Mouse (Mus musculus): ENCODE results near the gene Trim44. TPM values are rescaled to one million over a fixed set of nuclear protein-coding genes. Genes with fewer than 3 reads are reported as not detected.
A peak's percentile ranks its signal among the peaks of the same experiment; 100 is the strongest.

Trim44 gene
- polyA plus RNA-seq, 1 experiment from 2014 or later: 34.5 TPM

DNA sequence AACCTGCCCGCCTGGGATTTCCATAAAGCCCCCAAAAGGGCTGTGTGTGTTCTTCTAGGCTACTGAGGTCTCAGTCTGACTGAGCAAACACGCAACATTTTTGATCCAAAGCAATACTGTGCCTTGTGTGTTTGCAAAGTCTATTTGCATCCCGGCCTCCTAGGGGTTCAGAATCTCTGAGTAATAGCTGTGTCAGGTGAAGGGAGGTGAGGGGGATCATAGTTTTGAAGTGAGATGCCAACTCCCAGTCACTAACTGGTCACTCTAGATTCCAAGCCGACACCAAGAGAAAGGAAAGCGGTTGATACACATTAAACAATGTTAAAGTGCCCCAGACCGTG lies 6.3 kb downstream of the Trim44 start:
- H3K36me3 ChIP-seq: no peaks in the 10 kb centered on the region
- no peaks in the 10 kb centered on the region for H3K27me3 ChIP-seq
- peak overlapping the region; percentile 92 for H3K9ac ChIP-seq
- H3K9me3 ChIP-seq: no peaks in the 10 kb centered on the region
- H3K27ac ChIP-seq: peak overlapping the region; percentile 95
- WGBS: 18% methylated on average over 6 of the region's 6 CpGs
- H3K4me2 ChIP-seq (replicated peaks): peak overlapping the region; percentile 89
- peak overlapping the region; percentile 75 for H3K4me3 ChIP-seq
- H3K4me1 ChIP-seq: peaks cover 16% of the 10 kb centered on the region
- ATAC-seq (ENCODE audit: low FRiP score, low read depth): peak; percentile 56

GRCm38 (mm10) chr2:102400605-102401351 lies 6.8 kb downstream of the Trim44 start:
- H3K4me3 ChIP-seq: peak overlapping the region; percentile 75
- peak overlapping the region; percentile 92 for H3K9ac ChIP-seq
- peaks cover 16% of the 10 kb centered on the region for H3K4me1 ChIP-seq
- ATAC-seq (ENCODE audit: low FRiP score, low read depth): peak; percentile 88
- WGBS: under 1% methylated on average over 86 of the region's 94 CpGs
- no peaks in the 10 kb centered on the region for H3K27me3 ChIP-seq
- H3K9me3 ChIP-seq: no peaks in the 10 kb centered on the region
- H3K36me3 ChIP-seq: no peaks in the 10 kb centered on the region
- H3K4me2 ChIP-seq (replicated peaks): peak overlapping the region; percentile 89
- H3K27ac ChIP-seq: peak overlapping the region; percentile 95

- H3K4me1 ChIP-seq: peaks cover 16% of the 10 kb centered on the region
- peak overlapping the region; percentile 89 for H3K4me2 ChIP-seq (replicated peaks)
- peak overlapping the region; percentile 75 for H3K4me3 ChIP-seq
- H3K9ac ChIP-seq: peak overlapping the region; percentile 92
- H3K36me3 ChIP-seq: no peaks in the 10 kb centered on the region
- 37% methylated on average over 48 of the region's 48 CpGs for whole genome bisulfite sequencing
- H3K27ac ChIP-seq: peak overlapping the region; percentile 95
- ATAC-seq (ENCODE audit: low FRiP score, low read depth): no peak; the same call in 1 of the 2 replicates
- H3K9me3 ChIP-seq: no peaks in the 10 kb centered on the region
- H3K27me3 ChIP-seq: no peaks in the 10 kb centered on the region
Measured at GRCm38 (mm10) chr2:102399864-102400604, 7.6 kb downstream of the Trim44 start.

- WGBS: 79% methylated on average over 1 of the region's 1 CpGs
- no peak for ATAC-seq (ENCODE audit: low FRiP score, low read depth)
- peaks cover 11% of the 10 kb centered on the region for H3K36me3 ChIP-seq
- no peak overlapping the region for H3K4me3 ChIP-seq
- H3K4me1 ChIP-seq: peaks cover 16% of the 10 kb centered on the region
- H3K27me3 ChIP-seq: no peaks in the 10 kb centered on the region
- H3K27ac ChIP-seq: no peak overlapping the region
- H3K9me3 ChIP-seq: no peaks in the 10 kb centered on the region
- H3K9ac ChIP-seq: no peak overlapping the region
- H3K4me2 ChIP-seq (replicated peaks): no peak overlapping the region
Measured at GRCm38 (mm10) chr2:102396493-102396892, 11.1 kb downstream of the Trim44 start.

GRCm38 (mm10) chr2:102393457-102393856 lies 14.2 kb downstream of the Trim44 start:
- H3K27ac ChIP-seq: no peak overlapping the region
- peaks cover 14% of the 10 kb centered on the region for H3K36me3 ChIP-seq
- H3K9me3 ChIP-seq: no peaks in the 10 kb centered on the region
- no peak for ATAC-seq (ENCODE audit: low FRiP score, low read depth)
- peaks cover 2% of the 10 kb centered on the region; the same call in 1 of the 2 replicates for H3K4me1 ChIP-seq
- H3K9ac ChIP-seq: no peak overlapping the region
- 76% methylated on average over 1 of the region's 1 CpGs for WGBS
- H3K27me3 ChIP-seq: no peaks in the 10 kb centered on the region
- H3K4me3 ChIP-seq: no peak overlapping the region
- no peak overlapping the region for H3K4me2 ChIP-seq (replicated peaks)

- H3K36me3 ChIP-seq: peaks cover 4% of the 10 kb centered on the region; the same call in 1 of the 2 replicates
Measured at GRCm38 (mm10) chr2:102385328-102385902, 22.2 kb downstream of the Trim44 start.

GRCm38 (mm10) chr2:102384496-102384895 lies 23.1 kb downstream of the Trim44 start:
- Histone ChIP-seq H3K9me3 (no peaks in the 10 kb centered on the region), H3K27ac (no peak overlapping the region), H3K4me2 (replicated peaks) (no peak overlapping the region), H3K9ac (no peak overlapping the region), H3K27me3 (no peaks in the 10 kb centered on the region), H3K4me1 (peaks cover 23% of the 10 kb centered on the region), H3K36me3 (peaks cover 8% of the 10 kb centered on the region; the same call in 1 of the 2 replicates), H3K4me3 (no peak overlapping the region)
- no peak for ATAC-seq (ENCODE audit: low FRiP score, low read depth)
- WGBS: 37% methylated on average over 1 of the region's 1 CpGs

More at GRCm38 (mm10) chr2:102385328-102385902, 22.2 kb downstream of the Trim44 start:
- Histone ChIP-seq H3K27ac (no peak overlapping the region), H3K27me3 (no peaks in the 10 kb centered on the region), H3K9ac (no peak overlapping the region), H3K4me2 (replicated peaks) (no peak overlapping the region), H3K4me1 (peaks cover 23% of the 10 kb centered on the region), H3K4me3 (no peak overlapping the region), H3K9me3 (no peaks in the 10 kb centered on the region)
- no peak for ATAC-seq (ENCODE audit: low FRiP score, low read depth)

DNA sequence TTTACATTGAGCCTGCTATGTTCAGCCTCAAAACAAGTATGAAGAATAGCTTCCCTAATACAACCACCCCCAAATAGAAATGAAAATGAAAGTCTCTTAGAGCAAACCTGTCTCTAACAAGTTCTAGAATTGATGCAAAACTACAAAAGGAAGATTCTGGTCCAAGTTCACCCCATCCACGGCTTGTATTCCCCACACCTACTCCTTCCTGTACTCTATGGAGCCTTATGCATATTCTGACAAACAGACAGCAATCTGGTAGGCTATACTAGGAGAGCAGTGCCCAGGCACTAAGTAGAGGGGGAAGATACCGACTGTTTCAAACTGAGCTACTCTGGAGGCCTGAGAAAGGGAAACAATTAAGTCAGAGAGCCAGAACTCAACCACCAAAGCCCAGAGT lies 23.6 kb downstream of the Trim44 start:
- Histone ChIP-seq H3K36me3 (peaks cover 8% of the 10 kb centered on the region; the same call in 1 of the 2 replicates), H3K9ac (no peak overlapping the region), H3K4me3 (no peak overlapping the region), H3K27ac (no peak overlapping the region), H3K27me3 (no peaks in the 10 kb centered on the region), H3K4me1 (peaks cover 23% of the 10 kb centered on the region), H3K4me2 (replicated peaks) (no peak overlapping the region), H3K9me3 (no peaks in the 10 kb centered on the region)
- no peak for ATAC-seq (ENCODE audit: low FRiP score, low read depth)
- 53% methylated on average over 2 of the region's 2 CpGs for WGBS

- H3K4me2 ChIP-seq (replicated peaks): no peak overlapping the region
- H3K36me3 ChIP-seq: peaks cover 8% of the 10 kb centered on the region; the same call in 1 of the 2 replicates
- no peak for ATAC-seq (ENCODE audit: low FRiP score, low read depth)
- WGBS: 54% methylated on average over 3 of the region's 3 CpGs
- H3K9ac ChIP-seq: no peak overlapping the region
- H3K4me3 ChIP-seq: no peak overlapping the region
- H3K27ac ChIP-seq: no peak overlapping the region
- peaks cover 23% of the 10 kb centered on the region for H3K4me1 ChIP-seq
- H3K27me3 ChIP-seq: no peaks in the 10 kb centered on the region
- H3K9me3 ChIP-seq: no peaks in the 10 kb centered on the region
Measured at GRCm38 (mm10) chr2:102383069-102383834, 24.4 kb downstream of the Trim44 start.

GRCm38 (mm10) chr2:102382519-102382918 lies 25.1 kb downstream of the Trim44 start:
- Histone ChIP-seq H3K27me3 (no peaks in the 10 kb centered on the region), H3K9ac (no peak overlapping the region), H3K4me1 (peaks cover 23% of the 10 kb centered on the region), H3K36me3 (peaks cover 10% of the 10 kb centered on the region), H3K4me2 (replicated peaks) (no peak overlapping the region), H3K9me3 (no peaks in the 10 kb centered on the region), H3K27ac (no peak overlapping the region), H3K4me3 (no peak overlapping the region)
- no peak for ATAC-seq (ENCODE audit: low FRiP score, low read depth)
- 65% methylated on average over 3 of the region's 3 CpGs for WGBS

DNA sequence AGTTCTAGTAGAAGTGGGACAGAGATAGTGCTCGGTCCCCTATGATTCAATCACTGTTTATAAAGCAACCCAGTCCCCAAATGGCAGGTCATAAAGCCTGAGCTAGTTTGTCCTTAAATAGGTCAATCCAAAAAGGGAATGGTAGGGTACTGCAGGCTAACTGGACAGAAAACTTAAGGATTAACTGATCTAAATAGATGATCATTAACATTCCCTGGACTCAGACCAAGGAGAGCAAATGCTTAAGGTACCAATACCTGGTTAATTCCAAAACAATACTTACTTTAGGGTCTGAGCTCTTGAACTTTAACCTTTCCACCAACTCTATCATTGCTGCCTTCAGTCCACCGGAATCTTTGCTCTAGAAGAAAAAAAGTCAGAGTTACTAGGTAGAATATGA lies 27.0 kb downstream of the Trim44 start:
- Histone ChIP-seq H3K9ac (no peak overlapping the region), H3K4me1 (peaks cover 23% of the 10 kb centered on the region), H3K4me3 (no peak overlapping the region), H3K9me3 (peaks cover 3% of the 10 kb centered on the region; the same call in 1 of the 2 replicates), H3K27ac (no peak overlapping the region), H3K4me2 (replicated peaks) (no peak overlapping the region), H3K36me3 (peaks cover 23% of the 10 kb centered on the region), H3K27me3 (no peaks in the 10 kb centered on the region)
- 84% methylated on average over 2 of the region's 2 CpGs for WGBS
- ATAC-seq (ENCODE audit: low FRiP score, low read depth): no peak

All from limb, embryonic 13.5 days (tissue).